Mouse (Mus musculus): ENCODE data around the gene Casc3. TPM values are rescaled to one million over a fixed set of nuclear protein-coding genes. Genes with fewer than 3 reads are reported as not detected.

Gene Casc3
- total and polyA plus RNA-seq, 2 experiments from 2014 or later = 32.2 to 39.7 TPM

DNA sequence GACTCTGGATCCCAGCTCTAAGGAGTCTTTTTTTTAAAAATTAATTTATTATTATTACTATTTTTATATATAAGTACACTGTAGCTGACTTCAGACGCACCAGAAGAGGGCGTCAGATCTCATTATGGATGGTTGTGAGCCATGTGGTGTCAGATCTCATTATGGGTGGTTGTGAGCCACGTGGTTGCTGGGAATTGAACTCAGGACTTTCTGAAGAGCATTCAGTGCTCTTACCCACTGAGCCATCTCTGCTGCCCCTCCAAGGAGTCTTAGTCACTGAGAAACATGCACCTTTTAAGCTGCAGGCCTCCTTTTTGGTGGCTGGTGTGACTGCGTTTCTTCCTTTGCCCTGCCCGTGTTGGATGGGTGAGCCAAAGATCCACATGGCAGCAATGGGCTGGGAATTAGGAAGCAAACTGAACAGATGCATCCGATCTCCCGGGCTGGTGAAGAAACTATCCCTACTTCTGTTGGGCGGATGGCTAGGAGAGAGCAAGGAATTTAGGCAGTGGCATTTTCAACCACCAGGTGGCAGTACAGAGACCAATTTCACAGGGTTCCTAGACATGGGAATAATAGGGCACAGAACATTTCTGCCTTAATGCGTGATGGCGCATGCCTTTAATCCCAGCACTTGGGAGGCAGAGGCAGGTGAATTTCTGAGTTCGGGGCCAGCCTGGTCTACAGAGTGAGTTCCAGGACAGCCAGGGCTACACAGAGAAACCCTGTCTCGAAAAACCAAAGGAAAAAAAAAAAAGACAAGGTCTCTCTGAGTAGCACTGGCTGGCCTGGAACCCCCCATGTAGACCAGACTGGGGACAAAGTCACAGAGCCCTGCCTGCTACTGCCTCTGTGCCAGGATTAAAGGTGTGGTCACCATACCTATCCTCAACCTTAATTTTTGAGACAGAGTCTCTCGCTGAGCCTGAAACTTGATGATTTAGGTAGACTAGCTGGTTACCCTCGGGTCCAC lies 54.3 kb downstream of the Casc3 start:
- H3K9ac ChIP-seq (replicated peaks; ENCODE audit: low read length, poor library complexity, severe bottlenecking) = no peak overlapping the region
- H3K36me3 ChIP-seq (ENCODE audit: insufficient read depth, low read length) = no peaks in the 10 kb centered on the region
- 0 out of 2 replicates have a peak, but pooled peaks have one; percentile 33 for ATAC-seq (ENCODE audit: low FRiP score)
- no peaks in the 10 kb centered on the region for H3K27me3 ChIP-seq (ENCODE audit: insufficient read depth, low read length)
- H3K9me3 ChIP-seq (ENCODE audit: low read length) = no peaks in the 10 kb centered on the region
- WGBS = 29% methylated on average over 13 of the region's 14 CpGs
- H3K4me3 ChIP-seq (ENCODE audit: low read depth, low read length) = no peak overlapping the region
- 0 out of 2 replicates have a peak, but pooled peaks cover 6% of the 10 kb centered on the region for H3K4me1 ChIP-seq (ENCODE audit: insufficient read depth, low read length)
- TF ChIP-seq CTCF (IDR thresholded peaks at IDR 0.05) = peak; percentile 88
- H3K4me2 ChIP-seq (ENCODE audit: low read depth, low read length, poor library complexity, severe bottlenecking) = no peak overlapping the region
- no peak overlapping the region for H3K27ac ChIP-seq (ENCODE audit: low read depth, low read length)
- DNase-seq (ENCODE audit: low spot score) = peak; percentile 90

DNA sequence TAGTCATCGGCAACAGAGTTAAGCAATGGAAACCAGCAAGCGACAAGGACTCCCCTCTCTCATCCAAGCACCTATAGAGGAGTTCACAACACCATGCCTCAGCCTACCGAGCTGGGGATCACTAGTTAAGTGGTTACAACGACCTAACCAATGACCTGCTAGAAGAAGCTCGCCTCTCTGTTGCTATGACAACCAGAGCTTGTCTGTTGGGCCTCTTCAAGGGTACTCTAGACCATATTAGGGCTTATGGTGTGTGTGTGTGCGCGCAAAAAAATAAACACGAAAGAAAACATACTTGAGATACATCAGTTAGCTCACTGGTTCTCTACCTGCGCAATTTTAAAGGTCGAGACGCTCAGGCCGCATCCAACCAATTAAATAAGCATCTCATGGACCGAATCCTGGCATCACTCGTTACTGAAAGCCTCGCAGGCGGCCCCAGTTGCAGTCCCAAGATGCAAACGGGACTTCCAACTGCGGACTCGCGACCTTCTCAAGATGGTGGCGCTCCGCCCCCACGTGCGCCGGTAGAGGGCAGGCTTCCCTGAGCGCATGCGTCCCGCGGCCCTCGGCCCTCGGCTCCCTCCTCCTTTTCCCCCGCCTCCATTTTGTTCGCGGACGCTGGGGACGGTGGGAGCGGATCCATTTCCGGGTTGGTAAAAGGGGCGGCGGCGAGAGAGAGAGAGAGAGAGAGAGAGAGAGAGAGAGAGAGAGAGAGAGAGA lies 58.5 kb downstream of the Casc3 start, which contains the start of gene Wipf2:
TSS of gene Wipf2 (plus strand) at position 611 of the 723 bp plus-strand sequence.
- 6% methylated on average over 38 of the region's 41 CpGs for WGBS
- peak within 1 kb of the TSS; percentile 62 for H3K4me3 ChIP-seq (ENCODE audit: low read depth, low read length)
- 0 out of 2 replicates have a peak, but pooled peaks cover 4% of the 10 kb centered on the region for H3K36me3 ChIP-seq (ENCODE audit: insufficient read depth, low read length)
- H3K27me3 ChIP-seq (ENCODE audit: insufficient read depth, low read length) = no peaks in the 10 kb centered on the region
- peak within 1 kb of the TSS; percentile 55 for H3K4me2 ChIP-seq (ENCODE audit: low read depth, low read length, poor library complexity, severe bottlenecking)
- peak; percentile 84 for TF ChIP-seq CTCF (IDR thresholded peaks at IDR 0.05)
- peak; percentile 92 for ATAC-seq (ENCODE audit: low FRiP score)
- H3K9me3 ChIP-seq (ENCODE audit: low read length) = no peaks in the 10 kb centered on the region
- DNase-seq (ENCODE audit: low spot score) = peak; percentile 97
- H3K4me1 ChIP-seq (ENCODE audit: insufficient read depth, low read length) = 0 out of 2 replicates have a peak, but pooled peaks cover 6% of the 10 kb centered on the region
- H3K9ac ChIP-seq (replicated peaks; ENCODE audit: low read length, poor library complexity, severe bottlenecking) = peak within 1 kb of the TSS; percentile 81
- peak within 1 kb of the TSS; percentile 90 for H3K27ac ChIP-seq (ENCODE audit: low read depth, low read length)

DNA sequence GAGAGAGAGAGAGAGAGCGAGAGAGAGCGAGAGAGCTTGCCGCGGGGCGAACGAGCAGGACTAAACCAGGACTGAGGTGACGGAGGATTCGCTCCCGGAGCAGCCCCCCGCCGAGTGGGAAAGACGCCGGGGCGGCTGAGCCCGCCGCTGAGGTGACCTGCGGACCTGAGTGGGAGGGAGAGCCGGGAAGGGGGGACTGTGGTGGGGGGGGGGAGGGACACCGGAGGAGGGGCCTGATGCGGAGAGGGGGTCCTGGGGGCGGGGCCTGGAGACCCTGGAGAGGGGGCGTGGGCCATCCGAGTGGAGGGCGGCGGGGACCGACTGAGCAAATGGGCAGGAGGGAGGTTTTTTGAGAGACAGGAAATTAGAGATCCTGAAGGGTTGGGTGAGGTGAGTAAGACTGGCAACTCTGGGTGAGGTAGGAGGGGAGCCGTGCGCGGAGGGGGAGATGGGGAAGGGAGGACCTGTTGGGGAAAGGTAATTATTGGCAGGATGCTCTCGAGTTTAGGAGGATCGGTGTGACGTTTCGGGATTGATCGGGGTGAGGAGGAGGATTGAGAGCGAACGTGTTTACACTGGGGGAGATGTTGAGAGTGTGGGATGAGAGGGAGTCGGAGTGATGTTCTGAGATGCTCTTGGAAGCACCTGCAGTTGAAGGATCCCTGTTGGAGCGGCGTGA lies 59.2 kb downstream of the Casc3 start:
- ATAC-seq (ENCODE audit: low FRiP score) = peak; percentile 73
- 0 out of 2 replicates have a peak, but pooled peaks cover 6% of the 10 kb centered on the region for H3K4me1 ChIP-seq (ENCODE audit: insufficient read depth, low read length)
- no peaks in the 10 kb centered on the region for H3K9me3 ChIP-seq (ENCODE audit: low read length)
- no peaks in the 10 kb centered on the region for H3K27me3 ChIP-seq (ENCODE audit: insufficient read depth, low read length)
- 0 out of 2 replicates have a peak, but pooled peaks cover 4% of the 10 kb centered on the region for H3K36me3 ChIP-seq (ENCODE audit: insufficient read depth, low read length)
- H3K4me3 ChIP-seq (ENCODE audit: low read depth, low read length) = peak overlapping the region; percentile 62
- peak; percentile 85 for DNase-seq (ENCODE audit: low spot score)
- TF ChIP-seq CTCF (IDR thresholded peaks at IDR 0.05) = no peak
- WGBS = under 1% methylated on average over 30 of the region's 39 CpGs
- peak overlapping the region; percentile 81 for H3K9ac ChIP-seq (replicated peaks; ENCODE audit: low read length, poor library complexity, severe bottlenecking)
- H3K27ac ChIP-seq (ENCODE audit: low read depth, low read length) = peak overlapping the region; percentile 90
- peak overlapping the region; percentile 55 for H3K4me2 ChIP-seq (ENCODE audit: low read depth, low read length, poor library complexity, severe bottlenecking)

DNA sequence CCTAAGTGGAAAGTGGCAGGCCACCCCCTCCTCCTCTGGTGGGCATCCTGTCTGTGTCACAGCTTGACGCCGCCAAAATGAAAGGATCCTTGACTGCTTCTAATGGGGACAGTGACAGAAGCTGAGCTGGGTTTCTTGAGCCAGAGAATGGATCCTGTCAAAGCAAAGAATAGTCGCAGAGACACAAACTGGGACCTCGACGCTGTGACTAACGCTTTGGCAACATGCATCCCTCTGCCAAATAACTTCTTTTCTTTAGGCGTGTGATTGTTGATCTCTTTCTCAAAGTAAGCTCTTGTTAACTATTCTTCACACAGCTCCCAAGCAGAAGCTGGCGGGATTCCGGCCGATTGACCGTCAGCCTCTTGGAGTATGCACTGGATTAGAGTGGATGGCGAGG lies 62.6 kb downstream of the Casc3 start:
- Histone ChIP-seq H3K27me3 (ENCODE audit: insufficient read depth, low read length) (no peaks in the 10 kb centered on the region), H3K4me2 (ENCODE audit: low read depth, low read length, poor library complexity, severe bottlenecking) (no peak overlapping the region), H3K4me1 (ENCODE audit: insufficient read depth, low read length) (0 out of 2 replicates have a peak, but pooled peaks cover 6% of the 10 kb centered on the region), H3K27ac (ENCODE audit: low read depth, low read length) (no peak overlapping the region), H3K4me3 (ENCODE audit: low read depth, low read length) (no peak overlapping the region), H3K36me3 (ENCODE audit: insufficient read depth, low read length) (peaks cover 4% of the 10 kb centered on the region; the same call in 1 of the 2 replicates), H3K9ac (replicated peaks; ENCODE audit: low read length, poor library complexity, severe bottlenecking) (no peak overlapping the region), H3K9me3 (ENCODE audit: low read length) (no peaks in the 10 kb centered on the region)
- WGBS = 19% methylated on average over 12 of the region's 12 CpGs
- peak; percentile 85 for DNase-seq (ENCODE audit: low spot score)
- no peak; the same call in 1 of the 2 replicates for ATAC-seq (ENCODE audit: low FRiP score)
- no peak for TF ChIP-seq CTCF (IDR thresholded peaks at IDR 0.05)

DNA sequence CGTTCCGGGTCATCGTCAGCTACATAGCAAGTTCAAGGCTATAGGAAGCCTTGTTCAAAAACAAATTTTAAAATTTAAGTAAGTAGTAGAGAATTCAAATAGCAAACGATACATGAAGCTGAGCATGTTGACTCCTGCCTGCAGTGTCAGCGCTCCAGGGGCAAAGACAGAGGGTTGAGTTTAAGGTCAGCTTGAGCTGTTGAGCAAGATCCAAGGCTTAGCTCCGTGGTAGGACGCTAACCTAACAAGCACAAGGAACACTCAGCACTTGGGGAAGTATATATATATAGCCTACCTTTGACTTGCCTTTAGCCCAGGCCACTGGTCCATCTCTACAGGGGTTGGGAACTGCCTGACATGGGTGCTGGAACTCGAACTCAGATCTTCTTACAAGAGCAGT lies 65.2 kb downstream of the Casc3 start:
- H3K36me3 ChIP-seq (ENCODE audit: insufficient read depth, low read length) = peaks cover 4% of the 10 kb centered on the region; the same call in 1 of the 2 replicates
- WGBS = 95% methylated on average over 8 of the region's 8 CpGs

More for the DNA sequence above, 65.2 kb downstream of the Casc3 start:
- H3K4me2 ChIP-seq (ENCODE audit: low read depth, low read length, poor library complexity, severe bottlenecking) = no peak overlapping the region
- no peak for TF ChIP-seq CTCF (IDR thresholded peaks at IDR 0.05)
- H3K4me3 ChIP-seq (ENCODE audit: low read depth, low read length) = no peak overlapping the region
- no peak overlapping the region for H3K9ac ChIP-seq (replicated peaks; ENCODE audit: low read length, poor library complexity, severe bottlenecking)
- H3K4me1 ChIP-seq (ENCODE audit: insufficient read depth, low read length) = no peaks in the 10 kb centered on the region
- H3K27ac ChIP-seq (ENCODE audit: low read depth, low read length) = no peak overlapping the region
- no peaks in the 10 kb centered on the region for H3K27me3 ChIP-seq (ENCODE audit: insufficient read depth, low read length)
- DNase-seq (ENCODE audit: low spot score) = no peak
- H3K9me3 ChIP-seq (ENCODE audit: low read length) = no peaks in the 10 kb centered on the region
- no peak for ATAC-seq (ENCODE audit: low FRiP score)

Measured in midbrain, postnatal 0 days (tissue).